Mouse (Mus musculus): ENCODE results near the gene Add3.

The Add3 gene

GRCm38 (mm10) chr19:53190232-53190631 is 50.0 kb downstream of the Add3 start:
- intact Hi-C loops (cut with DNase I), result no loop called here

- intact Hi-C loops (cut with DNase I), result no loop called here
Observed at GRCm38 (mm10) chr19:53191867-53192487, 51.7 kb downstream of the Add3 start.

GRCm38 (mm10) chr19:53193190-53193589 is 52.9 kb downstream of the Add3 start:
- intact Hi-C loops (cut with DNase I), result no loop called here

GRCm38 (mm10) chr19:53193964-53194582 is 53.8 kb downstream of the Add3 start:
- intact Hi-C loops (cut with DNase I), result no loop called here

- intact Hi-C loops (cut with DNase I), result no loop called here
Observed at GRCm38 (mm10) chr19:53194751-53195520, 54.7 kb downstream of the Add3 start.

GRCm38 (mm10) chr19:53196961-53197360 is 56.7 kb downstream of the Add3 start:
- intact Hi-C loops (cut with DNase I), result no loop called here

- intact Hi-C loops (cut with DNase I), result no loop called here
Observed at GRCm38 (mm10) chr19:53197766-53198165, 57.5 kb downstream of the Add3 start.

GRCm38 (mm10) chr19:53198706-53199572 is 58.7 kb downstream of the Add3 start:
- intact Hi-C loops (cut with DNase I), result no loop called here

GRCm38 (mm10) chr19:53199711-53200110 is 59.5 kb downstream of the Add3 start:
- intact Hi-C loops (cut with DNase I), result no loop called here

- intact Hi-C loops (cut with DNase I), result no loop called here
Observed at GRCm38 (mm10) chr19:53202116-53202515, 61.9 kb downstream of the Add3 start.

GRCm38 (mm10) chr19:53206986-53207385 is 66.7 kb downstream of the Add3 start:
- intact Hi-C loops (cut with DNase I), result no loop called here

- intact Hi-C loops (cut with DNase I), result no loop called here
Observed at GRCm38 (mm10) chr19:53208830-53209229, 68.6 kb downstream of the Add3 start.

- intact Hi-C loops (cut with DNase I), result no loop called here
Observed at GRCm38 (mm10) chr19:53210251-53210650, 70.0 kb downstream of the Add3 start.

GRCm38 (mm10) chr19:53215352-53215751 is 75.1 kb downstream of the Add3 start:
- intact Hi-C loops (cut with DNase I), result no loop called here

- intact Hi-C loops (cut with DNase I), result no loop called here
Observed at GRCm38 (mm10) chr19:53216761-53217538, 76.7 kb downstream of the Add3 start.

- intact Hi-C loops (cut with DNase I), result no loop called here
Observed at GRCm38 (mm10) chr19:53217837-53218236, 77.6 kb downstream of the Add3 start.

GRCm38 (mm10) chr19:53219305-53219704 is 79.1 kb downstream of the Add3 start:
- intact Hi-C loops (cut with DNase I), result no loop called here

- intact Hi-C loops (cut with DNase I), result no loop called here
Observed at GRCm38 (mm10) chr19:53221186-53221585, 80.9 kb downstream of the Add3 start.

- intact Hi-C loops (cut with DNase I), result loop anchor here (5.0 kb wide), 1 partner anchor 83 kb away; the partner anchor contains the start of gene Add3
Observed at GRCm38 (mm10) chr19:53225249-53226070, 85.2 kb downstream of the Add3 start.

GRCm38 (mm10) chr19:53226651-53227050 is 86.4 kb downstream of the Add3 start:
- intact Hi-C loops (cut with DNase I), result loop anchor here (5.0 kb wide), 1 partner anchor 84 kb away; the partner anchor contains the start of gene Add3
